Mouse (Mus musculus) frontal cortex, adult 2 months (tissue): ENCODE measurements around the gene Slc9a5. TPM values are rescaled to one million over a fixed set of nuclear protein-coding genes. Genes with fewer than 3 reads are reported as not detected.
A peak's percentile ranks its signal among the peaks of the same experiment; 100 is the strongest.

Experiments used
- DNase-seq, 2 experiments: peaks; one replicate each; pipeline ENCODE4 v3.0.0; 2022; ENCODE audit warnings: low spot score in 1 of 2; ENCODE audit errors: extremely low spot score in 1 of 2
- polyA plus RNA-seq: library from polyadenylated mRNA; depleted of rRNA; stranded (reverse); fragments of >200 nt; gene quantifications from 2 replicates; pipeline ENCODE4 v1.2.3, GENCODE M21; 2012

Gene Slc9a5
- polyA plus RNA-seq, 1 experiment: 26.4 TPM

- DNase-seq: peak in 1 of 2 experiments; percentile 42
Observed at GRCm38 (mm10) chr8:105350186-105350585, 1.5 kb downstream of the Slc9a5 start.

DNA sequence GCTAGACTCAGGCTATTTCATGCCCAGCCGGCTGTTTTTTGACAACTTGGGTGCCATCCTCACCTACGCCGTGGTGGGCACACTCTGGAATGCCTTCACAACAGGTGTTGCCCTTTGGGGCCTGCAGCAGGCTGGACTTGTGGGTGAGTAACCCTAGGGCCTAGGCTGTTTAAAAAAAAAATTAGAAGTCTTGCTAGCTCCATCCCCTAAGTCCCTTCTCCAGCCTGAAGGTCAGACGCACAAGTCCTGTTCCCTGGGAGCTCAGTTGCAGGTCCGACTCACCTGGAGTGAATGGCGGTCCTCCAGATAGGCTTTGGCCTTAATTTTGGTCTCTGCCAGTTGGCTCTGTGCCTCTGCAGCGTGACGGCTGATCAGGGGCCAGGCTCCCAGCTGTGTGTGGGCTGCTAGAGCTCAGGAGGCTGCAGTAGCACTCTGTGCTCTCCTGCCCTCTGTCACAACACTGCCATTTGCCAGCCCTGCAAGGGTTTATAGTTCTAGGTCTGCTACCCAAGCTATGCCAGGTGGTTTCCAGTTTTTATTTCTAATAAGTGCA is 5.0 kb downstream of the Slc9a5 start:
- DNase-seq: no peak

DNA sequence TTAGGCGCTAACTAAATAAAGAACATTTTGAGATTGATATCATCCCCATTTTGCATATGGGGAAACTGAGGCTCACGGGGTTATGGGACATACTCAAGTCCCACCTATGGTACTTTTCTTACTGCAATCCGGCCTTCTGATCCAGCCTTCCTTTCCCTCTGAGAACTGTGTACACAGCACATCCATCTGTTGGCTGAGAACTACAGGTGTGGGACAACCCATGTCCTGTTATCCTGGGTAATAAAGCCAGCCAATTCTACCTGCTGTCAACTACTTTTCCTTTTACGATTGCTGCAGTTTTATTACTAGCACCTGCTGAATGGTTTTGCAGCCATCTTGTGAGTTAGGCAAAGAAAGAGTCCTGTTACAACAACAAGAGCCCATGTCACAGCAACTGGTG is 5.9 kb downstream of the Slc9a5 start:
- DNase-seq: no peak

- no peak for DNase-seq
Observed at GRCm38 (mm10) chr8:105355179-105356024, 6.8 kb downstream of the Slc9a5 start.

DNA sequence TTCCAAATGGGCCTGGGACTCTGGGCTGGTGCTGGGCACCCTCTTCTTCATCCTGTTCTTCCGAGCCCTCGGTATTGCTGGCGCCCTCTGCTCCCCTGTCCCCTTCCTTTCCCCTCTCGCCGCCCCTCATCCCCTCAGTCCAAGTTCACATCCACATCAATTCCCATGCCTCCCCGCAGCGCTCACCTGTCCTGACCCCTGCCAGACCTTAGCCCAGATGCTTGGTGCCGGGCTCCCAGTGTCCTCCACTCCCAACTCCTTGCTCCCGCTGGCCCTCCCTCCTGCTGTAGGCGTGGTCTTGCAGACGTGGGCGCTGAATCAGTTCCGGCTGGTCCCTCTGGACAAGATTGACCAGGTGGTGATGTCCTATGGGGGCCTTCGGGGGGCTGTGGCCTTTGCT is 8.0 kb downstream of the Slc9a5 start:
- no peak for DNase-seq

DNA sequence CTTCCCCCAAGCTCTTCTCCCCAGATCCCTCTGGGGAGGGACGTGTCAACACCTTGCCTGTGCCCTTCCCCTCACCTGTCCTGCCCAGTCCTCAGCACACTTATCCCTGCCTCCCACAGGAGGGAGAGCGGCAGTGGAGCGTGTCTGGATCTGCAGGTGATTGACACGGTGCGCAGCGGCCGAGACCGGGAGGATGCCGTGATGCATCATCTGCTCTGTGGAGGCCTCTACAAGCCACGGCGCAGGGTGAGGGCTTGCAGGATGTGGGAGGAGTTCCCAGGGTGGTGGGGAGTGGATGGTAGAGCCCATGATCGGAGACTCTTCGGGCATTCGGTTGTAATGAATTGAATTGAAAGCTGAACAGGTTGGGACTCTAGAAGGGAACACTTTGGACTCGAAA is 10.6 kb downstream of the Slc9a5 start:
- DNase-seq: no peak

DNA sequence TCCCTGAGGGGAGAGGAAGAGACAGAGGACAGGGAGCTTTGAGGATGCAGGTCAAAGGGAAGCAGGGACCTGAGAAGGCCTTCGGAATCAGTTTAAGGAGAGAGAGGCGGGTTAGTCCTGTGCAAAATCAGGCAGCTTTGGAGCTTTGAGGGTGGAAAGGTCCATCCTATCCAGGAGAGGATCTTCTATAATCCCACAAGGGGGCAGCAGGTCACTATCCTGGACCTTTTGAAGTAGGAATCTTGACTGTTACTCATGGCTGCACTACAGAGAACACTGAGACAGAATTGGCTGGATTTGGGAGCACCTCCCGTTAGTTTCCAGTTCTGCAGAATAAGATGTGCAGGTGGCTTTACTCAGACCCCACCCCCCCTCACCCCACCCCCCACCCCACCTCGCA is 11.0 kb downstream of the Slc9a5 start:
- DNase-seq: no peak

- DNase-seq: no peak
Observed at GRCm38 (mm10) chr8:105361751-105362702, 13.4 kb downstream of the Slc9a5 start.

- DNase-seq: no peak
Observed at GRCm38 (mm10) chr8:105367107-105367506, 18.5 kb downstream of the Slc9a5 start.

- no peak for DNase-seq
Observed at GRCm38 (mm10) chr8:105372473-105372872, 23.8 kb downstream of the Slc9a5 start.

- no peak for DNase-seq
Observed at GRCm38 (mm10) chr8:105373032-105373431, 24.4 kb downstream of the Slc9a5 start, which contains the start of gene Plekhg4. Plekhg4 (plus strand) TSS chr8:105373274.

DNA sequence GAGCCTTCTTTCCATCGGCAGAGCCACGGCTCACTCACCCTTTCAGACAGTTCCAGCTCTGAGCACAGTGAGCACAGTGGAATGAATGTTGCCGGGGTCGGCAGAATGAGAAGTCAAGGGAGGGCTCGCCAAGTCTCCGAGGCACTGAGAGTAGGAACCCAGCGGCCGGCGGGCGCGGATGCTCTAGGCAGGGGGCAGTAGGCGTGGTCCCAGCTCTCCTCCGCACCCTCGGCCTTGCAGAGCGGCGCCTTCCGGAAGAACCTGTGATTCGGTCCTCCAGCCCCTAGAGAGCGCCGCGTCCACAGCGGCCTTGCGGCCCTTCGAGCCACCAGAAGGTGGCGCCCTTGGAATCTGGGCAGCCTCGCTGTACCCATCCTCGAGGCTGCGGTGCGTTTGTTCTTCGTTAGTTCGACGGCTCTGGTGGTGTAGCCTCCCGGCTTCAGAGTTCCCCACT is 25.9 kb downstream of the Slc9a5 start:
- peak in 1 of 2 experiments; percentile 21 for DNase-seq

DNA sequence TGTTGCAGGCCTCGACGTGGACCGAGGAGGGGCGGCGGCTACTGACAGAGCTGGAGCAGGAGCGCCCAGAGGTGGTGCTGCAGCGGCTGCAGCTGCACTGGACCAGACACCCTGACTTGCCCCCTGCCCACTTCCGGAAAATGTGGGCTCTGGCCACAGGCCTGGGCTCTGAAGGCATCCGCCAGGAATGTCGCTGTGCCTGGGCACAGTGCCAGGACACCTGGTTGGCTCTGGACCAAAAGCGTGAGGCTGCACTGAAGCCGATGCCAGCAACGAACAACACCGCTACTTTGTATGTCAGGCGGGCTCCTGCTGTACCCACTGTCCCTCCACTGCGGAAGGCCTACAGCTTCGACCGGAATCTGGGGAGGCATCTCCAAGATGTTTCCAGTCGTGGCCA is 30.0 kb downstream of the Slc9a5 start:
- DNase-seq: no peak

GRCm38 (mm10) chr8:105380308-105380707 is 31.7 kb downstream of the Slc9a5 start:
- DNase-seq: no peak

DNA sequence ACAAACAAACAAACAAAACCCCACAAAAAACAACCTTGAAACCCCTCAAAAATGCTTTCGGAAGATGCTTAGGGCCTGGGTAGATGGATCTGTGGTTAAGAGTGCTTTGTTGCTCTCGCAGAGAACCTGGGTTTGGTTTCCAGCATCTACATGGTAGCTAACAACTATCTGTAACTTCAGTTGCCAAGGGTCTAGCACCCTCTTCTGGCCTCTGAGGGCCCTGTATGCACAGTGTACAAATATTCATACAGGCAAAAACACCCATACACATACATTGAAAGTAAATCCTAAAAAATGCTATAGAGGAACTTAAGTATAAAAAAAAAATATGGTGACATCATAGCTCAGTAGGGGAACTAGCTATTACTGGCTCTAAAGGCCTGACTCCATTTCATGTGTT is 35.4 kb downstream of the Slc9a5 start:
- no peak for DNase-seq

- DNase-seq: no peak
Observed at GRCm38 (mm10) chr8:105387151-105387550, 38.5 kb downstream of the Slc9a5 start.

DNA sequence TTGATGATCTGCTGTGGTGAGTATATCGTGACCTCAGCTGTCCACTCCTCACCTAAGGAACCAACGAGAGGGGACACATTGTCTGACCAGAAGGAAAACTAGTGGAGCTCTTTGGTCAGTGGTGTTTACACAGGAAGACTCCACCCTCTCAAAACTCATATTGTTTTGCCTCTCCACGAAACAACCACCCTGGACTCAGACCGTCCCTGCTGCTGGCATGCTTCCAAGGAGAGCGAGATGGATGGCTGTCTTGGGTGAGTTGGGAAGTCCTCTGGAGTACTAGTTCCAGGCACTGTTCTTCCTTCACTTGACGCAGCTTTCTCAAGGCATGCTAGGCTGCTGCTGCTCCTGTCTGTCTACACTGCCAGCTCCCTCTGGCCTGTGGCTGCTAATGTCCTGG is 40.5 kb downstream of the Slc9a5 start:
- DNase-seq: no peak

DNA sequence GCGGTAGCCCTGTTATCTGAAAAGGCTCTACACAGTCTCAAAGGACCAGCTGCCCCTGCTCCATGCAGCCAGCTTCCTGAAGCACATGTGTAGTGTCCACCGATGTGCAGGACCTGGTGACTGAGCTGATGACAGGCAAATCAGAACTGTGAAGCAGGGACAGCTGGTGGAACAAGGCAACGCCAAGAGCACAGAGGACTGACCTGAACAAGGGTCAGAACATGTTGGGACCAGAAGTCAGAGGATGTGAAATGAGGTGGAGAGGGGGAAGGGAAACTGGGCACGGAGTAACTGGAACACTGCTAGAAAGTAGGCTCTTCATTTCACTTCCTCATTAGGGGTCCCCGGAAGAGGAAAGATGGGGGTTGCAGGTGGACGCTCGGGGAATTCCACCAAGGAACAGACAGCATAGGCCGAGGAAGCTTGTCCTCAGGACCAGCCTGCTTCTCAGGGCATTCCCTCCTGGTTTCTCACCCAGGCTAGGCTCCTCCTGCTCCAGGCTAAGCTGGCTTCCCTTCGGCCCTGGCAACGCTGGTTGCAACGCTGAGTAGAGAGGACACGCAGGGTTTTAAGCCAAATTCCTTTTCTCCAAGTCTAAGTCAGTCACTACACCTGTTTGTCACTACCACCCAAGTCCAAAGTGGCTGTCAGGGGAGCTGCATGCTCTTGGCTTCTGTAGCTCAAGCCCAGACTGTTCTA is 44.6 kb downstream of the Slc9a5 start:
- DNase-seq: no peak

- no peak for DNase-seq
Observed at GRCm38 (mm10) chr8:105393915-105394314, 45.3 kb downstream of the Slc9a5 start.

DNA sequence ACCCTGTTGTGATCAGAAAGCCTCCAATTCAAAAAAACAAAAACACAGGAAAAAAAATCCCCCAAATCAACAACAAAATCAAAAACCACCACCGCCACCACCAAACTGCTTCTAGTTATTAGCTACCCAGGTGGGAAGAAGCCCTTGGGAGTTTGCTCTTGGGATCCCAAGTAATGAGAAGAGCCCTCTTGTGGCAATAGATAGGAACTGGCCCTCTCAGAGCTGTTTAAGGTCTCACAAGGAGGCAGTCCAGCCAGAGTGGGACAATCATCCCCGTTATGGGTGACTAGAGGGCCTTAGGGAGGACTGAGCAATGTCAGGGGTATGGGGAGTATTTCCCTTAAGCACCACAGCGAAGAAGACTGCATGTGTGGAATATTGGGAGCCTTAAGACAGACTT is 49.1 kb downstream of the Slc9a5 start:
- DNase-seq: peak in 1 of 2 experiments; percentile 77
